Mouse (Mus musculus) lung, embryonic 15.5 days (tissue): ENCODE measurements around the gene Abcb1a. TPM values are rescaled to one million over a fixed set of nuclear protein-coding genes. Genes with fewer than 3 reads are reported as not detected.

ENCODE experiments used
- ATAC-seq: fragments of 200-750 bp; cut with Nextera tagmentation; 2 replicates; pipeline ENCODE4 v1.8.0; 2017; ENCODE audit warnings: moderate number of reproducible peaks, borderline replicate concordance; ENCODE audit not compliant: low FRiP score, low TSS enrichment; ENCODE audit errors: extremely low read depth
- H3K27ac ChIP-seq: fragments of 300-500 bp; sonication (generic); 2 replicates; pipeline ENCODE4 v1.5.1; 2015; ENCODE audit warnings: moderate library complexity, mild to moderate bottlenecking, inconsistent platforms
- H3K27me3 ChIP-seq: fragments of 300-500 bp; sonication (generic); 2 replicates; pipeline ENCODE4 v1.6.1; 2015; ENCODE audit warnings: inconsistent platforms
- H3K36me3 ChIP-seq: fragments of 300-500 bp; sonication (generic); 2 replicates; pipeline ENCODE4 v1.6.1; 2015; ENCODE audit warnings: inconsistent platforms
- H3K4me1 ChIP-seq: fragments of 300-500 bp; sonication (generic); 2 replicates; pipeline ENCODE4 v1.6.1; 2015; ENCODE audit warnings: inconsistent platforms
- H3K4me2 ChIP-seq: fragments of 300-500 bp; sonication (generic); 2 replicates; pipeline ENCODE4 v1.6.1; 2015; ENCODE audit warnings: inconsistent platforms, mild to moderate bottlenecking, moderate library complexity
- H3K4me3 ChIP-seq: fragments of 300-500 bp; sonication (generic); 2 replicates; pipeline ENCODE4 v1.5.1; 2015; ENCODE audit warnings: mild to moderate bottlenecking, inconsistent platforms
- H3K9ac ChIP-seq: fragments of 300-500 bp; sonication (generic); 2 replicates; pipeline ENCODE4 v1.6.1; 2015; ENCODE audit warnings: inconsistent platforms
- H3K9me3 ChIP-seq: fragments of 300-500 bp; sonication (generic); 2 replicates; pipeline ENCODE4 v1.6.1; 2016; ENCODE audit warnings: inconsistent platforms
- WGBS: fragments of 180-500 bp; shearing (Covaris S2); methylation state at CpG from one replicate; pipeline ENCODE4 v1.1.7; 2015; 5-methylcytosine and 5-hydroxymethylcytosine counted together
- polyA plus RNA-seq: library from polyadenylated mRNA; unstranded; fragments of >200 nt; fragmentation: Nextera tagmentation; extraction: Ambion mirVana; gene quantifications from 2 replicates; pipeline ENCODE4 v1.2.1, GENCODE M21; 2015

Gene Abcb1a
- polyA plus RNA-seq, 1 experiment from 2014 or later: 1.6 TPM

DNA sequence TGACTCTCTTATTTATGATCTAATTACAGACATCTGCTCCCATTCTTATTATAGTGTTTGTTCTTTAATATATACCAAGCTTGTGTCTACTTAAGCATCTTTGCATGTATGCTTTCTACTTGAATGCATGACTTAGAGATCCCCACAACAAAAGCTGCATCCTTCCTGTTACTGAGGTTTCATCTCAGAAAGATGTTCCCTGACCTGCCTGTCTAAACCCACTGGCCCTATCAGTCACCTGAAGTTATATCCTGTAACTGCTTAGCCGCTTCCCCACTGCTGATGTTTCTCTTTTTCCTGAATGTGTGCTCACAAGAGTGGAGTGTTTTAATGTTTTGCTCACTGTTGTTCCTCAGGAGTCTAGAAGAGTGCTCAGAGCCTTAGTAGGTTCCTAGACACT lies 9.7 kb downstream of the Abcb1a start:
- Histone ChIP-seq H3K4me1 (no peaks in the 10 kb centered on the region), H3K36me3 (no peaks in the 10 kb centered on the region), H3K9me3 (no peaks in the 10 kb centered on the region), H3K4me3 (no peak overlapping the region), H3K9ac (no peak overlapping the region), H3K27ac (no peak overlapping the region), H3K27me3 (no peaks in the 10 kb centered on the region), H3K4me2 (no peak overlapping the region)
- WGBS: 94% methylated on average over 1 of the region's 1 CpGs
- no peak for ATAC-seq

GRCm38 (mm10) chr5:8675262-8675951 lies 15.5 kb downstream of the Abcb1a start:
- no peaks in the 10 kb centered on the region for H3K9me3 ChIP-seq
- no peaks in the 10 kb centered on the region for H3K4me1 ChIP-seq
- 68% methylated on average over 6 of the region's 6 CpGs for WGBS
- H3K27me3 ChIP-seq: no peaks in the 10 kb centered on the region
- H3K4me3 ChIP-seq: no peak overlapping the region
- H3K9ac ChIP-seq: no peak overlapping the region
- no peak for ATAC-seq
- H3K27ac ChIP-seq: no peak overlapping the region
- no peak overlapping the region for H3K4me2 ChIP-seq
- no peaks in the 10 kb centered on the region for H3K36me3 ChIP-seq

DNA sequence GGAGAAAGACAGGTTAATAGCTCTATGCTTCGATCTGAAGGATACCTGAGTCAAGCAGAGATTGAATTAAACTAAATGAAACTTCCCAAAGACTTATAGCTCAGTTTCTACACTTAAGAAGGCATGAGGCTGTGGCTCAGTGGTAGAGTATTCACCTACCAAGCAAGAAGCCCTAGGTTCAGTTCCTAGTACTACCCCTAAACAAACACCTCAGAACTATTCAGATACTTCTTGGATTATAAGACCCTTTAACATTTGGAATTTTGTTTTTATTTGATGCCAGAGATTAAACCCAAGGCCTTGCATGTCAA lies 16.0 kb downstream of the Abcb1a start:
- H3K4me2 ChIP-seq: no peak overlapping the region
- H3K4me3 ChIP-seq: no peak overlapping the region
- no peaks in the 10 kb centered on the region for H3K27me3 ChIP-seq
- no peaks in the 10 kb centered on the region for H3K36me3 ChIP-seq
- no peaks in the 10 kb centered on the region for H3K4me1 ChIP-seq
- WGBS: 83% methylated on average over 1 of the region's 1 CpGs
- no peak overlapping the region for H3K27ac ChIP-seq
- H3K9ac ChIP-seq: no peak overlapping the region
- H3K9me3 ChIP-seq: no peaks in the 10 kb centered on the region
- ATAC-seq: no peak

DNA sequence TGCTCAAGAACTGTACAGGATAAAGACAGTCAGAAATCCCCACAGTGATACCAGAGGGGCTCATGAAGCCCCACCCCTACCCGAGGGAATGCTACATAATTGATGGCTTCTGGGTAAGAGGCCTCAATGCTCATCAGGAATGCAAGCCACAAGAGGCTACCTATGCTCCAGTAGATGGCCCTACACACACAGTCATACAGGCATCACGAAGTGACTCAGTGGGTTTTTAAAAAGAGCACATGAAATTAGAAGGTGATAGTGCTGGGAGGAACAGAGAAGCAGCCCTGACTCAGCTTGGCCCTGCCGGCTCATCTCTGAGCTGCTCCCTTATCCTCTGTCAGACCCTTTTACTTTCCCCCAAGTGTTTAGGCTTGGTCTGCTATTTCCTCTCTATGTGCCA lies 21.3 kb downstream of the Abcb1a start:
- Histone ChIP-seq H3K9me3 (no peaks in the 10 kb centered on the region), H3K27ac (no peak overlapping the region), H3K4me3 (no peak overlapping the region), H3K4me1 (no peaks in the 10 kb centered on the region), H3K9ac (no peak overlapping the region), H3K4me2 (no peak overlapping the region), H3K27me3 (no peaks in the 10 kb centered on the region), H3K36me3 (no peaks in the 10 kb centered on the region)
- WGBS: 46% methylated on average over 3 of the region's 3 CpGs
- no peak for ATAC-seq

- no peaks in the 10 kb centered on the region for H3K27me3 ChIP-seq
- H3K36me3 ChIP-seq: no peaks in the 10 kb centered on the region
- ATAC-seq: no peak
- H3K9me3 ChIP-seq: no peaks in the 10 kb centered on the region
- H3K4me3 ChIP-seq: no peak overlapping the region
- 78% methylated on average over 3 of the region's 3 CpGs for WGBS
- no peak overlapping the region for H3K9ac ChIP-seq
- no peak overlapping the region for H3K4me2 ChIP-seq
- H3K27ac ChIP-seq: no peak overlapping the region
- no peaks in the 10 kb centered on the region for H3K4me1 ChIP-seq
Measured at GRCm38 (mm10) chr5:8683686-8684085, 23.8 kb downstream of the Abcb1a start.

- Histone ChIP-seq H3K9ac (no peak overlapping the region), H3K36me3 (no peaks in the 10 kb centered on the region), H3K27me3 (no peaks in the 10 kb centered on the region), H3K4me3 (no peak overlapping the region), H3K27ac (no peak overlapping the region), H3K4me1 (no peaks in the 10 kb centered on the region), H3K9me3 (no peaks in the 10 kb centered on the region), H3K4me2 (no peak overlapping the region)
- 58% methylated on average over 2 of the region's 2 CpGs for WGBS
- no peak for ATAC-seq
Measured at GRCm38 (mm10) chr5:8686071-8686470, 26.2 kb downstream of the Abcb1a start.

- H3K9me3 ChIP-seq: no peaks in the 10 kb centered on the region
- ATAC-seq: no peak
- WGBS: 68% methylated on average over 5 of the region's 5 CpGs
Measured at GRCm38 (mm10) chr5:8687550-8687949, 27.7 kb downstream of the Abcb1a start.

DNA sequence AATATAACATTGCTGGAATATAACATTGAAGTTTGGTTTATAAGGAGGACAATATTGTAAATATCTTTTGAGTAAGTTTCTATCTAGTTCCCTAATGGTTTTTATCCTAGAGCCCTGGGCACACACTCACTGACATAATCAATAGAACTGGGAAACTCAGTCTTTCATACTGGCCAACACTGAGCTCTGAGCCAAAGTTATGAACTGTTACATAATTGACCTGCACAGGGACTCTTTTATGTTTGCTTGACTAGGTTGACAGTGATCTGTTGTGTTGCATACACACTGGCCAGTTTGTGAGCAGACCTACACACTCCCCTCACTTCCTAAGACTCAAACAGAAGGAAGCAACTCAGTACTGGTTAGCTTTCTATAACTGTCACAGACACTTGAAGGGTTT lies 56.2 kb downstream of the Abcb1a start:
- ATAC-seq: no peak
- H3K9ac ChIP-seq: no peak overlapping the region
- no peak overlapping the region for H3K4me3 ChIP-seq
- H3K36me3 ChIP-seq: no peaks in the 10 kb centered on the region
- H3K9me3 ChIP-seq: no peaks in the 10 kb centered on the region
- H3K27me3 ChIP-seq: no peaks in the 10 kb centered on the region
- H3K27ac ChIP-seq: no peak overlapping the region
- no peaks in the 10 kb centered on the region for H3K4me1 ChIP-seq
- H3K4me2 ChIP-seq: no peak overlapping the region

More at GRCm38 (mm10) chr5:8687550-8687949, 27.7 kb downstream of the Abcb1a start:
- Histone ChIP-seq H3K4me3 (no peak overlapping the region), H3K4me1 (no peaks in the 10 kb centered on the region), H3K4me2 (no peak overlapping the region), H3K9ac (no peak overlapping the region), H3K27ac (no peak overlapping the region), H3K36me3 (no peaks in the 10 kb centered on the region), H3K27me3 (no peaks in the 10 kb centered on the region)

DNA sequence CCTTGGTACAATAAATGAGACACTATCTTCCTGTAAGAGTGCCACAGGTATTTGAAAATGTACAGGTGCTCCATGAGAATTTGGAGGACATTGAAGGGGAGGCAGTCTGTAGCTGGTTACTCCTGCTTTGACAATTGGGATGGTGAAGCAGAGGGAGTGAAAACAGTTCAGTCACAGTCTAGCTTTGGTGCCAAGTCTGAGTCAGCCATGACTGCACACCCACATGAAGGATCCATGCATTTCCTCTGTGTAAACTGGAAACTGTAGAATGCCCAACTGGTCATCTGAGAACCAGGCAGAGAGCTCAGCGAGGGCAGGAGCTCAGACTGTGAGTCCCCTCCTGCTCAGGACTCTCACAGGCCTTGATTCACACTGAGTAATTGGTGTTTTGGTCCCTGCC lies 59.7 kb downstream of the Abcb1a start:
- Histone ChIP-seq H3K36me3 (no peaks in the 10 kb centered on the region), H3K4me1 (no peaks in the 10 kb centered on the region), H3K4me3 (no peak overlapping the region), H3K9me3 (no peaks in the 10 kb centered on the region), H3K27ac (no peak overlapping the region), H3K9ac (no peak overlapping the region), H3K27me3 (no peaks in the 10 kb centered on the region), H3K4me2 (no peak overlapping the region)
- WGBS: 65% methylated on average over 1 of the region's 1 CpGs
- no peak for ATAC-seq

DNA sequence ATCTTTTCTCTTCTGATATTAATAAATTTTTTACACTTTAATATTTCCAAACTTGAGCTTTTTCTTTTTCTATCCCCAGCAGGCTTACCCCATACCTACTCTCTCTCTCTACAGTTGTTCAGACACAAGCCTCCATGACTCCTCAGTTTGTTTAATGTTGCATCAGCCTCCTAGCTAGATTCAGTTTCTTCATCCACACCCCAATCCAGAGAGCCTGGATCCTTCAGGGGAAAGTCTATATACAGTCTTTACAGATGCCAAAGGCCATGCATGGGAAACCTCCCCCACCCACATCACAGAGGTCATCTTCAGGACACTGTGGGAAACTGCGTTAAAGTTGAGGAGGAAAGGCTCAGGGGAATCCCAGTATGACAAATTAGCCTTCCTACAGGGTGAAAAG lies 62.3 kb downstream of the Abcb1a start:
- Histone ChIP-seq H3K4me1 (no peaks in the 10 kb centered on the region), H3K27me3 (no peaks in the 10 kb centered on the region), H3K4me3 (no peak overlapping the region), H3K9me3 (no peaks in the 10 kb centered on the region), H3K9ac (no peak overlapping the region), H3K36me3 (no peaks in the 10 kb centered on the region), H3K4me2 (no peak overlapping the region), H3K27ac (no peak overlapping the region)
- 3% methylated on average over 1 of the region's 1 CpGs for WGBS
- no peak for ATAC-seq

DNA sequence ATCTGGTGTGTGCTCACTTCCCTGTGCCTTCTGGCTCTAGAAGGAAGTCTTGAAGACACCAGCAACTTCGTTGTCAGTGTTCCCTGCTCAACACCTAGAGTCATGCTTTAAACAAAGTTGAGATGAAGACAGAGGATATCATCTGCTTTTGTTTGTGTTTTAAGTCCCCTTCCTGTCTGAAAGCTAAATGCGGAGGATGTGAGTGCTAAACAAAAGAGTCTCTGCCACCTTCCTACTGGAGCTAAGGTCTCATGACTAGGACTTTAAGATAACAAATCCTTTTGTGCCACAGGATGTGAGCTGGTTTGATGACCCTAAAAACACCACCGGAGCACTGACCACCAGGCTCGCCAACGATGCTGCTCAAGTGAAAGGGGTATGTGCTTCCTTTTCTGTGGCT lies 63.0 kb downstream of the Abcb1a start:
- 55% methylated on average over 5 of the region's 5 CpGs for WGBS
- Histone ChIP-seq H3K36me3 (no peaks in the 10 kb centered on the region), H3K27me3 (no peaks in the 10 kb centered on the region), H3K4me2 (no peak overlapping the region), H3K9ac (no peak overlapping the region), H3K4me1 (no peaks in the 10 kb centered on the region), H3K27ac (no peak overlapping the region), H3K9me3 (no peaks in the 10 kb centered on the region), H3K4me3 (no peak overlapping the region)
- no peak for ATAC-seq

- Histone ChIP-seq H3K4me1 (no peaks in the 10 kb centered on the region), H3K27me3 (no peaks in the 10 kb centered on the region), H3K4me2 (no peak overlapping the region), H3K9me3 (no peaks in the 10 kb centered on the region), H3K4me3 (no peak overlapping the region), H3K36me3 (no peaks in the 10 kb centered on the region), H3K9ac (no peak overlapping the region), H3K27ac (no peak overlapping the region)
- WGBS: 66% methylated on average over 4 of the region's 4 CpGs
- no peak for ATAC-seq
Measured at GRCm38 (mm10) chr5:8727760-8728159, 67.9 kb downstream of the Abcb1a start.

DNA sequence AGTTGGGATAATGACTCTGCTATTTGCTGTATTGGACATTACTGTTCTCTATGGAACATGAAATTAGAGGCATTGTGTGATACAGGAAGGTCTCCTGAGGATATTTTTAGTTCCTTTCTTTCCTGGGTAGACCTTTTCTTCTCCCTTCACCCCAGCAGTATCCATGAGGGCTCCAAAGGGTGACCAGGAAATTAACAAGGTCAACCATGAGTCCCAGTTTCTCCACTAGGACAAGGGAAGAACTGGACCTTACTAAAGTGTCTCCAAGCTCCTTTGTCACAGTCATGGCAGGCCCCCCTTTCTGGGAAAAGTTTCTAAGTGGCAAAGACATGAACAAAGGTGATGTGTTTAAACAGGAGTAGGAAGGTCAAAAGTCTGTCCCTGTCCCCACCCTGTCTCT lies 72.8 kb downstream of the Abcb1a start:
- no peaks in the 10 kb centered on the region for H3K36me3 ChIP-seq
- no peak overlapping the region for H3K4me2 ChIP-seq
- no peak for ATAC-seq
- H3K9me3 ChIP-seq: no peaks in the 10 kb centered on the region
- H3K27me3 ChIP-seq: no peaks in the 10 kb centered on the region
- H3K27ac ChIP-seq: no peak overlapping the region
- no peak overlapping the region for H3K9ac ChIP-seq
- H3K4me3 ChIP-seq: no peak overlapping the region
- H3K4me1 ChIP-seq: no peaks in the 10 kb centered on the region
